Mouse (Mus musculus) granulocyte monocyte progenitor cell, adult 5-6 weeks (primary cell): ENCODE measurements around the gene Slc34a3. TPM values are rescaled to one million over a fixed set of nuclear protein-coding genes. Genes with fewer than 3 reads are reported as not detected.

Experiments
- total RNA-seq, 2 experiments: library from RNA; stranded (forward) in 1 of 2; stranded (reverse) in 1 of 2; fragments of 200-712, 200-1000 nt in 1 of 2; fragments of >200 nt in 1 of 2; fragmentation: Nextera tagmentation in 1 of 2; gene quantifications; 2 replicates each; pipeline ENCODE4 v1.2.3; 2014 to 2017

Gene Slc34a3
- total RNA-seq, 2 experiments from 2014 or later = not detected

Other genes with a start within 250 kb of the Slc34a3 start
Only the 30 nearest of the 31 such genes appear.
- gene Nsmf, start 180.0 kb downstream of the Slc34a3 start, total RNA-seq (2014; fragmentation: Nextera tagmentation) = 18.6 and 19.2 TPM in 2 replicates
- gene Nsmf, start 180.0 kb downstream of the Slc34a3 start, total RNA-seq (2017) = 4.2 and 22.6 TPM in 2 replicates
- gene Entpd8, start 154.1 kb downstream of the Slc34a3 start, total RNA-seq (2014; fragmentation: Nextera tagmentation) = not detected in 2 replicates
- gene Entpd8, start 154.1 kb downstream of the Slc34a3 start, total RNA-seq (2017) = not detected in 2 replicates
- gene Noxa1, start 139.2 kb downstream of the Slc34a3 start, total RNA-seq (2014; fragmentation: Nextera tagmentation) = 1.3 TPM in 1 of 2 replicates, not detected in the other
- not detected in 2 replicates for gene Noxa1, start 139.2 kb downstream of the Slc34a3 start, total RNA-seq (2017)
- 0.62 TPM in 1 of 2 replicates, not detected in the other for gene Nrarp, start 53.6 kb downstream of the Slc34a3 start, total RNA-seq (2014; fragmentation: Nextera tagmentation)
- 0.39 and 0.72 TPM in 2 replicates for gene Nrarp, start 53.6 kb downstream of the Slc34a3 start, total RNA-seq (2017)
- gene Tor4a, start 37.5 kb downstream of the Slc34a3 start, total RNA-seq (2014; fragmentation: Nextera tagmentation) = 14.6 and 20.2 TPM in 2 replicates
- 14.7 and 16.4 TPM in 2 replicates for gene Tor4a, start 37.5 kb downstream of the Slc34a3 start, total RNA-seq (2017)
- gene Nelfb, start 22.9 kb downstream of the Slc34a3 start, total RNA-seq (2014; fragmentation: Nextera tagmentation) = 58.5 and 79.5 TPM in 2 replicates
- gene Nelfb, start 22.9 kb downstream of the Slc34a3 start, total RNA-seq (2017) = 33.7 and 81.1 TPM in 2 replicates
- gene Stpg3, start 19.7 kb downstream of the Slc34a3 start, total RNA-seq (2014; fragmentation: Nextera tagmentation) = not detected in 2 replicates
- not detected in 2 replicates for gene Stpg3, start 19.7 kb downstream of the Slc34a3 start, total RNA-seq (2017)
- not detected in 2 replicates for gene Fam166a, start 15.6 kb downstream of the Slc34a3 start, total RNA-seq (2014; fragmentation: Nextera tagmentation)
- not detected in 2 replicates for gene Fam166a, start 15.6 kb downstream of the Slc34a3 start, total RNA-seq (2017)
- gene Tubb4b, start 9.7 kb downstream of the Slc34a3 start, total RNA-seq (2014; fragmentation: Nextera tagmentation) = 180 and 327 TPM in 2 replicates
- 560 and 623 TPM in 2 replicates for gene Tubb4b, start 9.7 kb downstream of the Slc34a3 start, total RNA-seq (2017)
- not detected in 2 replicates for gene Rnf224, start 2.4 kb upstream of the Slc34a3 start, total RNA-seq (2014; fragmentation: Nextera tagmentation)
- gene Rnf224, start 2.4 kb upstream of the Slc34a3 start, total RNA-seq (2017) = not detected in 2 replicates
- 0.58 TPM in 1 of 2 replicates, not detected in the other for gene Rnf208, start 7.9 kb upstream of the Slc34a3 start, total RNA-seq (2014; fragmentation: Nextera tagmentation)
- not detected in 2 replicates for gene Rnf208, start 7.9 kb upstream of the Slc34a3 start, total RNA-seq (2017)
- gene Cysrt1, start 8.1 kb upstream of the Slc34a3 start, total RNA-seq (2014; fragmentation: Nextera tagmentation) = not detected in 2 replicates
- gene Cysrt1, start 8.1 kb upstream of the Slc34a3 start, total RNA-seq (2017) = not detected in 2 replicates
- gene AL732309.1, start 12.5 kb upstream of the Slc34a3 start, total RNA-seq (2014; fragmentation: Nextera tagmentation) = 5.2 and 16.1 TPM in 2 replicates
- 5.6 and 7.4 TPM in 2 replicates for gene AL732309.1, start 12.5 kb upstream of the Slc34a3 start, total RNA-seq (2017)
- gene Tmem203, start 21.1 kb upstream of the Slc34a3 start, total RNA-seq (2014; fragmentation: Nextera tagmentation) = 6.7 and 17.4 TPM in 2 replicates
- gene Tmem203, start 21.1 kb upstream of the Slc34a3 start, total RNA-seq (2017) = 6.1 and 11.2 TPM in 2 replicates
- 15.0 and 17.2 TPM in 2 replicates for gene Tprn, start 28.3 kb upstream of the Slc34a3 start, total RNA-seq (2014; fragmentation: Nextera tagmentation)
- 7.1 and 8.7 TPM in 2 replicates for gene Tprn, start 28.3 kb upstream of the Slc34a3 start, total RNA-seq (2017)
- gene Ssna1, start 38.1 kb upstream of the Slc34a3 start, total RNA-seq (2014; fragmentation: Nextera tagmentation) = 120 TPM in 2 replicates
- 52.7 and 84.1 TPM in 2 replicates for gene Ssna1, start 38.1 kb upstream of the Slc34a3 start, total RNA-seq (2017)
- 34.7 and 46.0 TPM in 2 replicates for gene Anapc2, start 38.1 kb upstream of the Slc34a3 start, total RNA-seq (2014; fragmentation: Nextera tagmentation)
- 17.8 and 35.7 TPM in 2 replicates for gene Anapc2, start 38.1 kb upstream of the Slc34a3 start, total RNA-seq (2017)
- not detected in 2 replicates for gene Tmem210, start 53.8 kb upstream of the Slc34a3 start, total RNA-seq (2014; fragmentation: Nextera tagmentation)
- gene Tmem210, start 53.8 kb upstream of the Slc34a3 start, total RNA-seq (2017) = not detected in 2 replicates
- gene Lrrc26, start 55.6 kb upstream of the Slc34a3 start, total RNA-seq (2014; fragmentation: Nextera tagmentation) = not detected in 2 replicates
- not detected in 2 replicates for gene Lrrc26, start 55.6 kb upstream of the Slc34a3 start, total RNA-seq (2017)
- gene Grin1, start 84.8 kb upstream of the Slc34a3 start, total RNA-seq (2014; fragmentation: Nextera tagmentation) = not detected in 2 replicates
- not detected in 2 replicates for gene Grin1, start 84.8 kb upstream of the Slc34a3 start, total RNA-seq (2017)
- gene Man1b1, start 98.0 kb upstream of the Slc34a3 start, total RNA-seq (2014; fragmentation: Nextera tagmentation) = 36.5 and 37.2 TPM in 2 replicates
- gene Man1b1, start 98.0 kb upstream of the Slc34a3 start, total RNA-seq (2017) = 34.1 and 38.6 TPM in 2 replicates
- gene Dpp7, start 122.0 kb upstream of the Slc34a3 start, total RNA-seq (2014; fragmentation: Nextera tagmentation) = 15.2 and 34.8 TPM in 2 replicates
- gene Dpp7, start 122.0 kb upstream of the Slc34a3 start, total RNA-seq (2017) = 11.9 and 16.9 TPM in 2 replicates
- gene Uap1l1, start 131.3 kb upstream of the Slc34a3 start, total RNA-seq (2014; fragmentation: Nextera tagmentation) = 55.6 and 58.1 TPM in 2 replicates
- gene Uap1l1, start 131.3 kb upstream of the Slc34a3 start, total RNA-seq (2017) = 13.8 and 18.4 TPM in 2 replicates
- 4.5 and 17.1 TPM in 2 replicates for gene Sapcd2, start 138.0 kb upstream of the Slc34a3 start, total RNA-seq (2014; fragmentation: Nextera tagmentation)
- 7.8 and 17.3 TPM in 2 replicates for gene Sapcd2, start 138.0 kb upstream of the Slc34a3 start, total RNA-seq (2017)
- gene Entpd2, start 161.5 kb upstream of the Slc34a3 start, total RNA-seq (2014; fragmentation: Nextera tagmentation) = not detected in 2 replicates
- gene Entpd2, start 161.5 kb upstream of the Slc34a3 start, total RNA-seq (2017) = not detected in 2 replicates
- gene Npdc1, start 165.0 kb upstream of the Slc34a3 start, total RNA-seq (2014; fragmentation: Nextera tagmentation) = not detected in 2 replicates
- gene Npdc1, start 165.0 kb upstream of the Slc34a3 start, total RNA-seq (2017) = not detected in 2 replicates
- gene Fut7, start 188.9 kb upstream of the Slc34a3 start, total RNA-seq (2014; fragmentation: Nextera tagmentation) = 34.5 and 38.8 TPM in 2 replicates
- 24.8 and 27.3 TPM in 2 replicates for gene Fut7, start 188.9 kb upstream of the Slc34a3 start, total RNA-seq (2017)
- 54.8 and 56.4 TPM in 2 replicates for gene Abca2, start 194.3 kb upstream of the Slc34a3 start, total RNA-seq (2014; fragmentation: Nextera tagmentation)
- 21.0 and 23.1 TPM in 2 replicates for gene Abca2, start 194.3 kb upstream of the Slc34a3 start, total RNA-seq (2017)
- gene Clic3, start 222.5 kb upstream of the Slc34a3 start, total RNA-seq (2014; fragmentation: Nextera tagmentation) = not detected in 2 replicates
- 1.4 TPM in 1 of 2 replicates, not detected in the other for gene Clic3, start 222.5 kb upstream of the Slc34a3 start, total RNA-seq (2017)
- gene Paxx, start 226.7 kb upstream of the Slc34a3 start, total RNA-seq (2014; fragmentation: Nextera tagmentation) = 29.1 and 39.4 TPM in 2 replicates
- 20.2 and 32.5 TPM in 2 replicates for gene Paxx, start 226.7 kb upstream of the Slc34a3 start, total RNA-seq (2017)